Mouse (Mus musculus): ENCODE data around the gene Tnnt2.

The Tnnt2 gene

GRCm38 (mm10) chr1:135818481-135819086 lies 17.6 kb upstream of the Tnnt2 start, which contains the start of gene Lad1:
Lad1 (plus strand) TSS chr1:135818598.
- peak; percentile 23 for DNase-seq

GRCm38 (mm10) chr1:135820071-135820470 lies 16.1 kb upstream of the Tnnt2 start:
- DNase-seq, result no peak

GRCm38 (mm10) chr1:135820736-135821364 lies 15.3 kb upstream of the Tnnt2 start:
- no peak for DNase-seq

- DNase-seq, result no peak
Measured at GRCm38 (mm10) chr1:135821780-135822179, 14.4 kb upstream of the Tnnt2 start.

GRCm38 (mm10) chr1:135828918-135829317 lies 7.2 kb upstream of the Tnnt2 start:
- DNase-seq, result peak; percentile 58

- DNase-seq, result peak; percentile 27
Measured at GRCm38 (mm10) chr1:135834206-135834859, 1.8 kb upstream of the Tnnt2 start.

GRCm38 (mm10) chr1:135834983-135835382 lies 1.2 kb upstream of the Tnnt2 start:
- no peak for DNase-seq

GRCm38 (mm10) chr1:135838626-135839025 lies 2.5 kb downstream of the Tnnt2 start:
- no peak for DNase-seq

GRCm38 (mm10) chr1:135839065-135839464 lies 2.9 kb downstream of the Tnnt2 start:
- no peak for DNase-seq

GRCm38 (mm10) chr1:135840675-135841395 lies 4.7 kb downstream of the Tnnt2 start:
- no peak for DNase-seq

GRCm38 (mm10) chr1:135843519-135844262 lies 7.5 kb downstream of the Tnnt2 start:
- DNase-seq, result no peak

GRCm38 (mm10) chr1:135844481-135844880 lies 8.3 kb downstream of the Tnnt2 start:
- no peak for DNase-seq

GRCm38 (mm10) chr1:135846632-135847031 lies 10.5 kb downstream of the Tnnt2 start:
- DNase-seq, result no peak

- DNase-seq, result peak; percentile 38
Measured at GRCm38 (mm10) chr1:135847139-135847562, 11.0 kb downstream of the Tnnt2 start.

GRCm38 (mm10) chr1:135847611-135848351 lies 11.6 kb downstream of the Tnnt2 start:
- no peak for DNase-seq

- DNase-seq, result peak; percentile 10
Measured at GRCm38 (mm10) chr1:135850722-135851512, 14.8 kb downstream of the Tnnt2 start.

GRCm38 (mm10) chr1:135852044-135852756 lies 16.0 kb downstream of the Tnnt2 start:
- DNase-seq, result no peak

GRCm38 (mm10) chr1:135853200-135853599 lies 17.0 kb downstream of the Tnnt2 start:
- DNase-seq, result no peak

GRCm38 (mm10) chr1:135854591-135855343 lies 18.6 kb downstream of the Tnnt2 start:
- no peak for DNase-seq

- no peak for DNase-seq
Measured at GRCm38 (mm10) chr1:135855344-135855687, 19.2 kb downstream of the Tnnt2 start.

Measured in thymus, postnatal 25 days (tissue).